Mouse (Mus musculus): ENCODE measurements around the gene Igflr1.

DNA sequence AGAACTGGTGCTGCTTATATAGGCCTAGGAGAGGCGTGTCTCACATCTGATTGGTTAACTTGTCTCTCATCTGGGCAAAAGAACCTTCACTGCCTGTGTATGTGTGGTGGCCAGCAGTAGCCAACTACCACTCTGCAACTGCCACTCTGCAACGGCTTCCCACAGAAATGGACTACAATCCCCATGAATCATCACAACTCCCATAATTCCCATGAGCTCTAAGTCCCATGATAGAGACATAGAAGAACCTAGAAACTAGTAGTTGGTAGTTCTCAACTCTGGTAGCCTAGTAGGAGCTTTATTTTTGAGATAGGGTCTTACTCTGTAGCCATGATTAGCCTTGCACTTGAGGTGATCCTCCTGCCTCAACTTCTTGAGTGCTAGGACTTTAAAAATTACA lies 15.3 kb upstream of the Igflr1 start:
- no peak for TF ChIP-seq EP300 (optimal IDR thresholded peaks at IDR 0.05)
- TF ChIP-seq CTCF (IDR thresholded peaks at IDR 0.05; ENCODE audit: low read depth) = no peak

Measured in stomach, postnatal 0 days (tissue).